Mouse (Mus musculus): Measurements from ENCODE around the gene Arhgap17. TPM values are rescaled to one million over a fixed set of nuclear protein-coding genes. Genes with fewer than 3 reads are reported as not detected.

Gene Arhgap17
- total RNA-seq, 2 experiments from 2014 or later = 22.4 to 24.2 TPM

DNA sequence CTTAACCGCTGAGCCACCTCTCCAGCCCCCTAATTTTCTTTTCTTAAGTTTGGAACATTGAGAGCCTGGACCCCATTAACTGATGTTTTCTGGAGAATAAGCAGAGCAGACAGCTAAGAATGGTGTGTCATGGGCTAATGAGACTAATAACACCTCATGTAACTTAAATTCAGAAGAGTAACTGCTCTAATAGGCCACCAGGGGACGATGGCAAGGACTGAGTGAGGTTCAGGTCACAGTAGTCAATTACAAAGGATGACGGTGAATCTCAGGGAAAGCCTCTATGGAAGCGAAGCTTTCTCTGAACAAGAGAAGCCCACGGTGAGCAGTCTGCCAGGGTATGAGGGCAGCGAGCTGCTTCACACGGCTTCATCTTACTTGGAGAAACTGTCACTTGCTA is 74.3 kb downstream of the Arhgap17 start:
- intact Hi-C loops (cut with DNase I) = no loop called here
- no peak for DNase-seq

DNA sequence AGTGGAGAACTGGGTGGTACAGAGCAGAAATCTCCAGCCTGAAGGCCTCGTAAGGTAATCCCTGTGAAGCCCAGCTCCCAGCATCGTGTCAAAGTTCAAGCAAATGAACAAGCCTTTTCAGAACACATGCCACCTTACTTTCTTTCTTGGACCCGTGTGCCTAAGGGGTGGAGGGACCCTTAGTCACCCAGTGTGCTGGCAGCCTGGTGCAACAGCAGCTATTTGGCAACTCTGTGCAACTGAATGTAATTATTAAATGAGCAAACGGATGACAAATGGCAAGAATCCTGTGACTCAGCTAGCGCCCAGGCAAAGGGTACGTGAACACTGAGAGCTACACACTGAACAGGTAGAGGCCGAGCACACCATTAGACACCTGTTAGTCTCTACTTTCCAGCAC is 75.8 kb downstream of the Arhgap17 start:
- intact Hi-C loops (cut with DNase I) = no loop called here
- no peak for DNase-seq

GRCm38 (mm10) chr7:123291942-123292341 is 77.8 kb downstream of the Arhgap17 start:
- DNase-seq = no peak
- intact Hi-C loops (cut with DNase I) = no loop called here

- intact Hi-C loops (cut with DNase I) = loop anchor here (10.0 kb wide), 2 partner anchors 176 to 304 kb away; partner anchors contain the start of gene Aqp8
- DNase-seq = no peak
Observed at GRCm38 (mm10) chr7:123289176-123289575, 80.5 kb downstream of the Arhgap17 start.

DNA sequence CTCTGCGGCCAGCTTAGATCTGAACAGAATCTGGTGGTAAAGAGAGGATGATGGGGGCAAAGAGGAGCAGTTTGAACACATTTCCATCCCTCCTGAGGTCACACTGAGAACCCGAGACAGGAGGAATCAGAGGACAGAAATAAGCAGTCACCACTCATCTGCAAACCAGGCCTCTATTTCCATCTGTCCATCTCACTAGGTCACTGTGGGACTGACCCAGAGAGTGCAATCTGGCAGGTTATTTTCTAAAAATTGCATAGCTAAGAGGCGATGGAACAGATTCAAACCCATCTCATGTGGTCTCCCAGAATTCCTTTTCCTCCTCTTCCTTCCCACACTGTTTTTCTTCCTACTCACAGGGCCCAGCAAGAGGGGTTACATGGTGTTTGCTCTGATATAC is 81.8 kb downstream of the Arhgap17 start:
- no peak for DNase-seq
- intact Hi-C loops (cut with DNase I) = loop anchor here (10.0 kb wide), 2 partner anchors 177 to 303 kb away; partner anchors contain the start of gene Aqp8

- intact Hi-C loops (cut with DNase I) = loop anchor here (10.0 kb wide), 2 partner anchors 179 to 301 kb away; partner anchors contain the start of gene Aqp8
Observed at GRCm38 (mm10) chr7:123285896-123286295, 83.8 kb downstream of the Arhgap17 start.

DNA sequence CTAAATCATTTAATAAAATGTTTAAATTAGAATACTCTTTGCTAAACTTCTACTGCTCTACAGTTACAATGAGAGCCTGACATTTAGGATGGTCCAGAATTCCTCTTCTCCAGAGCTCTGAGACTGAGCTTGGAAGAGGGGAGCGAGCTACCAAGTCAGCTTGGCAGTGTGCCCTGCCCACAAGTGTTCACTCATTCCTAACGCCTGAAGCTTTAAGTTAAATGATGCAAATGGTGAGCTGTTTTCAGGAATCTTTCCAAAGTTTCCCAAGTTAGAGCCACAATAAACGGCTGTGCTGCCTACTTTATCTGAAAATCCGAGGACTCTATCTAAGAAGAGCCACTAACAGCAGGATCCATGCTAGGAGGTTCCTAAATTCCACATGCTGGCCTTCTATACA is 85.9 kb downstream of the Arhgap17 start:
- DNase-seq = no peak
- intact Hi-C loops (cut with DNase I) = loop anchor here (5.0 to 10.0 kb wide), 3 partner anchors 77 to 299 kb away; partner anchors contain the start of gene Aqp8

More at GRCm38 (mm10) chr7:123285896-123286295, 83.8 kb downstream of the Arhgap17 start:
- DNase-seq = no peak

DNA sequence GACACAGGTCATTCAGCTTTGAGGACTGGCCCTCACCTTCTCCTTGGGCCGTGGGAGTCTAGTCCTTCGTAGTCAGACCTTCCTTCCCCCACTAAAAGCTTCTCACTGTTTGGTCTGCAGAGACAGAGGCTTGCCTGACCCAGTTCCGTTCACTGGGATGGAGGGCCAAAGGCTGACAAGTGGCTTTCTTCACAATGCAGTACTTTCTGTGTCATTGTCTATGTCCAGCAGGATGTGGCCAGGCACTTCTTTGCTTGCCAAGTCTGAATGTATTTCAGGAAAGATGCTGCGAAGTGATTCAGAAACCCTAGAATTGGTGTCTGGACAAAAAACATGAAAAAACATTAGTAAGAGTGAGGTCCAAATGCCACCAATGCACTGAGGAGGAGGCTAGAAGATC is 89.9 kb downstream of the Arhgap17 start:
- intact Hi-C loops (cut with DNase I) = loop anchor here (5.0 to 10.0 kb wide), 3 partner anchors 72 to 295 kb away; partner anchors contain the start of gene Aqp8
- no peak for DNase-seq

DNA sequence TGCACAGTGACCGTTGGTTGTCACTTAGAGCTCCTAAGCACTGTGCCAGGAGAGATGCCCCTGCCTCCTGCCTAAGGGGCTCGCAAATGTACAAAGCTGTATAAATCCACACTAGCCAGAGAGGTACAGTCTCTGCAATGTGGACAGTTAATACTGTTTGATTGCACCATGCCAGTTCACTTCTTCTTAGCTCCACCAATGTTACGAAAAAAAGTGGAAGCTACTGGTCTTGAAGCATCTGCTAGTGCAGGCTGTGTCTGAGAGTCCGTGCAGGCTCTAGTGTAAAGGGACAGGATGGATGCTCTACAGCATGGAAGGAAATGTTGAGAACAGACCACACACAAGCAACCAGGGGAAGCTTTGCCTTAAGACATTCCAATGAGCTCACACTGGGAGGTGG is 93.1 kb downstream of the Arhgap17 start:
- intact Hi-C loops (cut with DNase I) = no loop called here
- DNase-seq = no peak

- DNase-seq = no peak
- intact Hi-C loops (cut with DNase I) = no loop called here
Observed at GRCm38 (mm10) chr7:123273056-123273455, 96.7 kb downstream of the Arhgap17 start.

- DNase-seq = no peak
- intact Hi-C loops (cut with DNase I) = no loop called here
Observed at GRCm38 (mm10) chr7:123258103-123258502, 111.6 kb downstream of the Arhgap17 start.

GRCm38 (mm10) chr7:123254196-123254970 is 115.3 kb downstream of the Arhgap17 start:
- intact Hi-C loops (cut with DNase I) = no loop called here
- DNase-seq = no peak

DNA sequence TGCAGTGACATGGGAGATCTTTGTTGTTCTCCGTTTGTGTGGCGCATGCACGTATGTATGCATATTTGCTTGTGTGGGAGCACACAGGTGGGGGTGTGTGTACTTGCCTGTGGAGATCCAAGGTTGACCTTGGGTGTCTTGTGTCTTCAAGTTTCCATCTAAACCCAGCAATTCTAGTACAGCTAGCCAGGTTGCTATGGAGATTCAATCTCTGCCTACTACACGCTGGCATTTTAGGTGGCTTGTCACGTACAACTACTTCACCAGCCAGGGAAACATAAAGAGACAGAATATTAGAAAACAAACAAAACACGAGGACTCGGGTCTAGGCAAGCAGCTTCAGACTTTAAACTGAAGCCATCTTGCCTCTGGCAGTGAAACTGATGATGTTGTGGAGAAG is 116.3 kb downstream of the Arhgap17 start:
- DNase-seq = no peak
- intact Hi-C loops (cut with DNase I) = no loop called here

DNA sequence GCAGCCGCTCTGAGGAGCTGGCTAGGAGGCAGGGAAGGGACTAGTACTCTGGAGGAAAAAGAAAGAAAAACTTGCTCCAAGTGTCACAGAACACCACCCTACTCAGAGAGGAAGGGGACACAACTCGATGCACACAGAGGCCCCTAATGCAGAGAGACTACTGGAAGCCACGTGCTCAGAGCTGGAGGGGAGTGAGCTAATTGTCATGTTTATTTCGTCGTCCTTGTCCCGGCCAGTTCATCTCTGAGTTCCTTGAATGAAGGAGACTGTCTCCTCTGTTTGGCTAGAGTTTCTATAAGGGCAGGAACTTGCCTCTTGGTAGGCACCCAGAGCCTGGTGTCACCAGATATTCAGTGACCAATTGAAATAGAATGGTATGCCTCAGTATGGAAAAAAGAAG is 118.4 kb downstream of the Arhgap17 start:
- DNase-seq = no peak
- intact Hi-C loops (cut with DNase I) = no loop called here

DNA sequence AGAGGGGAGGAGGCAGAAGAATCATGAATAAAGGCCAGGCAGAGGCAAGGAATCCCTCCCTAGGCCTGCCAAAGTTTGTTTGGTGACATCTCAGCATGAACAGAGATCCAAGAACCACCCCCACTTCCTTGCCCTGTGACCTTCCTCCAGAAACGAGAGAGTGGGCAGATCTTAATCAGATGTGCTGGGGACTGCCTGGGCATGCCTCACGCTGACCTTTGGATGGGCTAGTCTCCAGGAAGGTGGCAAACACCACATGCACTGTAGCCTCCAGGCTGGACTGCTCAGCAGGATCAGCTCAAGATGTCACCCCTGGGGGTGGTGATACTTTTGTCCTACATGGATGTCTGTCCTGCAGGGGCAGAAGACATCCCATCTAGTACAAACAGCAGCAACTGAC is 121.5 kb downstream of the Arhgap17 start:
- intact Hi-C loops (cut with DNase I) = no loop called here
- no peak for DNase-seq

DNA sequence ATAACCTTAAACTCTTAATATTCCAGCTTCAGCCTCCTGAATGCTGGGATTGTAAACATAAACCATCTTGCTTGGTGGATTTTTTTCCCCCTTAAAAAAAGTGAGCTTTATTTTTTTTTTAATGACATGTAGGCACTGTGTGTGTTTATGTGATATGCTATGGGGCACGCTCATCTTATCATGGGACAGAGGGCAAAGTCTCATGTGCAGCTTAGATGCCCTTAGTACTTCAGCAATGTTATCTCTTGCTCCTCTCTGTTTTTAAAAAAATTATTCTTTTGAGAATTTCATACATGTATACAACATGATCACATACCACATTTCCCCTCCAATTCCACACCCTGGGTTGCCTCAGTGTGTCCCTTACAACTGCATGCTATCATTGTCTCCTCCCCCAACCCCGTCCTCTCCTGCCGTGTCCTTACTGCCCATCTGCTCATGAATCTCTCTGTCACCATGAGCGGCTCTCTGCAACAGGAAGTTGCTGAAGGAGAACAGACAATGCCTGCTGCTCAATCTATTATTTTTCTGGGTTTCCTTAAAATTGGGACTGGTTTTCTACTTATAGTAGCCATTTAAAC is 123.1 kb downstream of the Arhgap17 start:
- intact Hi-C loops (cut with DNase I) = no loop called here
- DNase-seq = no peak

- DNase-seq = no peak
- intact Hi-C loops (cut with DNase I) = no loop called here
Observed at GRCm38 (mm10) chr7:123244833-123245232, 124.9 kb downstream of the Arhgap17 start.

DNA sequence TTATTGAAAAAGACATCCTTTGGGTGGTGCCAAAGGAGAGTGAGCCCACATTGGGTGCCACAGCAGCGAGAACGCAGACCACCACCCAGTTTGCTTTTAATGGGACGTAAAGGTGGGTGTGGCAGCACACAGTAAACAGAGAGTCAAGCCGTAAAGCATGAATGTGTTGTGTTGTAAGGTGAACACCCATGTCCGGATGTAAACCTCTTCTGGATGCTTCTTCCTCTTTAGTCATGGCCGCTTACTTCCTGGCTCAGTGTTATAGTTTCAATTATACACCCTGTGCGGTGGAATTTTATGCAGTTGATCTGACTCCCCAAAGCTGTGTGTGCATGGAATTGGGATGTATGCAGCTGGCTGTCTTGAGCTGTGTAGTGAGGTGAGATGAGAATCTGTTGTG is 127.5 kb downstream of the Arhgap17 start:
- intact Hi-C loops (cut with DNase I) = no loop called here
- DNase-seq = no peak

DNA sequence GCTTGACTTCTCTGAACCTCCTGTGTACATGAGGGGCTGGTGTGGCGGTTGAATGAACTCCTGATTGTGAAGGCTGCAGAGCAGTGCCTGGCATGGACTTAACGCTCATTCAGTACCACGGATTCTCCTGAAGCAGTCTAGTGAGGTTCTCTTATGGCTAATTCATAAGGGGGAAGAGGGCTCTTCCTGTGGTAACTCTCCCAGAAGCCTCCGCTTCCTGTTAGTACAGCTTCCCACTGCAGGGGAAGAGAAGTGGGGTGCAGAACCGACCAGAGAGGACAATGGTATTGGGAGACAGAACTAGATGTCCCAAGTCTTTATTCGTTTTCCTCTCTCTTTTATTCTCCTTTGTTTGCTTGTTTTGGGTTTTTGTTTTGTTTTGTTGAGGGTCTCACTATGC is 129.7 kb downstream of the Arhgap17 start:
- intact Hi-C loops (cut with DNase I) = no loop called here
- DNase-seq = no peak

DNA sequence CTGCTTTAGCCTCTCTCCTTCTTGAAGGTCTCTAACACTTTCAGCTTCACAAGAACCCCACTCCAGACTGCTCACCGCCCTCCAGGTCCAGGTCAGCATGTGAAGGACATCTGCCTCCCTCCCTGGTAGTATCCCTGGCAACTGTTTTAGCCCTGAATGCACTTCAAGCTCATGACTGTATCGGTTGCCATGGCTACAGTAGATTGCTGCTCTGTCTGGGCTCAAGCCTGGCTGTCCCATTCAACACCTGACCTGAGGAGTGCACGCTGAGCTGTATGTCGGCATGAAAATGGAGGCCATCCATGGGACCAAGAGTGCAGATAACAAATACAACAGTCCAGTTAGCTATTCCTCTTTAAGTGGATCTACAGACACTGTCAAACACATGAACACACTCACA is 131.1 kb downstream of the Arhgap17 start:
- intact Hi-C loops (cut with DNase I) = no loop called here
- no peak for DNase-seq

DNA sequence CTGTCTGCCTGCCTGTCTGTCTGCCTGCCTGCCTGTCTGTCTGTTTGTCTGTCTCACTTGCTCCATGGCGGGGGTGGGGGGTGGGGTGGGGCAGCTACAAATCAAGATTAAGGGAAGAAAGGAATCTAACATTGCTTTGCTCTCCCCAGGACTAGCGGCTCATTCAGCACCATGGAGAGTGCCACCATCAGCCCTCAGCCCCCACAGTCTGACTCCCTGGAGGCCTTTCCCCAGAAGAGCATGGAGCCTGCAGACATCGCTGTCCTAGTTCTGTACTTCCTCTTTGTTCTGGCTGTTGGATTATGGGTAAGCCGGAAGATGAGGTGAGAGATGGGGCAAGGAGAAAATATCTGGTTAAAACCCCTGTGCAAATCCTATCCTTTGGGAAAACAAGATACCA is 134.3 kb downstream of the Arhgap17 start:
- intact Hi-C loops (cut with DNase I) = no loop called here
- peak; percentile 38 to 55 for DNase-seq
